29 mouse cellular contexts compared by ENCODE assay signal in genomic region chr14:121954608-121955007, GRCm38 (mm10). TPM values are rescaled to one million over a fixed set of nuclear protein-coding genes. Genes with fewer than 3 reads are reported as not detected.
A peak's percentile ranks its signal among the peaks of the same experiment; 100 is the strongest.
DNase-seq lines count a peak whose midpoint lies in the region; ATAC-seq and TF ChIP-seq lines count a peak whose summit lies in the region.
"Had no signal": no experiment of that assay in that cellular context is flagged by ENCODE, and none has a peak within 500 bp of the region (broad histone marks: within the 10 kb centered on the region; RNA-seq: fewer than 3 reads in every experiment).

No protein-coding gene starts in this region.

- WGBS in intestine, embryonic 14.5 days = 96% methylated on average over 12 of the region's 12 CpGs
- 94% methylated on average over 12 of the region's 12 CpGs for WGBS in intestine, postnatal 0 days
- 95% methylated on average over 12 of the region's 12 CpGs for WGBS in hindbrain, embryonic 10.5 days
- 97% methylated on average over 12 of the region's 12 CpGs for WGBS in kidney, adult 2 months

- H3K4me2 ChIP-seq in intestine, embryonic 14.5 days (ENCODE audit: low read length) = no peak overlapping the region
- H3K4me2 ChIP-seq in intestine, postnatal 0 days (replicated peaks; ENCODE audit: low read depth) = no peak overlapping the region
- H3K4me2 ChIP-seq: embryonic facial prominence, embryonic 15.5 days; forebrain, embryonic 15.5 days; hindbrain, embryonic 14.5 days; kidney, embryonic 15.5 days; limb, embryonic 12.5 days; liver, embryonic 11.5 days; midbrain, embryonic 11.5 days; neural tube, embryonic 12.5 days had no signal

- no peaks in the 10 kb centered on the region for H3K9me3 ChIP-seq in intestine, embryonic 14.5 days (ENCODE audit: control insufficient read depth, low read length)
- no peaks in the 10 kb centered on the region for H3K9me3 ChIP-seq in intestine, postnatal 0 days (ENCODE audit: control insufficient read depth)
- no peaks in the 10 kb centered on the region for H3K9me3 ChIP-seq in hindbrain, embryonic 10.5 days
- H3K9me3 ChIP-seq: embryonic facial prominence, embryonic 15.5 days; forebrain, embryonic 15.5 days; kidney, embryonic 15.5 days; limb, embryonic 12.5 days; neural tube, embryonic 12.5 days had no signal

- peak; percentile 42 for DNase-seq in intestine, embryonic 14.5 days (ENCODE audit: low spot score)
- DNase-seq in CD4-positive, CD25-positive, alpha-beta regulatory T cell, adult 2 months (ENCODE audit: low read depth, low spot score) = peak; percentile 81
- DNase-seq in T-cell, adult 2 months (ENCODE audit: low spot score) = peak; percentile 85
- DNase-seq in hindbrain, embryonic 10.5 days (ENCODE audit: low spot score) = no peak
- no peak for DNase-seq in kidney, adult 2 months
- DNase-seq: adrenal gland, postnatal 36 days; cerebellum, adult 9-10 months; gastrocnemius, postnatal 10 days; heart, adult 2 months; heart, postnatal 36 days; kidney, postnatal 4 days; liver, postnatal 0 days had no signal

- no peak overlapping the region for H3K4me3 ChIP-seq in intestine, embryonic 14.5 days (ENCODE audit: low read depth, low read length)
- H3K4me3 ChIP-seq in intestine, postnatal 0 days (ENCODE audit: low read depth, low read length) = no peak overlapping the region
- H3K4me3 ChIP-seq in hindbrain, embryonic 10.5 days = no peak overlapping the region
- no peak overlapping the region for H3K4me3 ChIP-seq in kidney, adult 2 months (ENCODE audit: insufficient read depth, low read depth, low read length)
- H3K4me3 ChIP-seq: embryonic facial prominence, embryonic 15.5 days; forebrain, embryonic 15.5 days; heart, adult 2 months; kidney, embryonic 15.5 days; limb, embryonic 12.5 days; neural tube, embryonic 12.5 days had no signal

- no peak overlapping the region for H3K9ac ChIP-seq in intestine, embryonic 14.5 days (ENCODE audit: low read length)
- H3K9ac ChIP-seq in intestine, postnatal 0 days (ENCODE audit: low read depth, low read length) = no peak overlapping the region
- H3K9ac ChIP-seq: embryonic facial prominence, embryonic 15.5 days; forebrain, embryonic 15.5 days; hindbrain, embryonic 14.5 days; kidney, embryonic 15.5 days; limb, embryonic 12.5 days; liver, postnatal 0 days; neural tube, embryonic 12.5 days had no signal

- no peak for ATAC-seq in intestine, embryonic 14.5 days (replicated peaks; ENCODE audit: low FRiP score, low TSS enrichment, low read depth)
- no peak for ATAC-seq in intestine, postnatal 0 days
- ATAC-seq in monocyte, adult 5-6 weeks (replicated peaks; ENCODE audit: insufficient number of reproducible peaks, low FRiP score, low TSS enrichment, poor library complexity, severe bottlenecking) = 0 out of 2 replicates have a peak, but pooled peaks have one; percentile 30
- no peak for ATAC-seq in granulocyte monocyte progenitor cell, adult 5-6 weeks (replicated peaks; ENCODE audit: poor library complexity, severe bottlenecking)
- ATAC-seq: forebrain, embryonic 15.5 days; intestine, embryonic 16.5 days; liver, postnatal 0 days; lung, postnatal 0 days had no signal

- H3K36me3 ChIP-seq in intestine, embryonic 14.5 days (ENCODE audit: control insufficient read depth, insufficient read depth, low read length) = 0 out of 2 replicates have a peak, but pooled peaks cover 9% of the 10 kb centered on the region
- H3K36me3 ChIP-seq in intestine, postnatal 0 days (ENCODE audit: control insufficient read depth, insufficient read depth) = no peaks in the 10 kb centered on the region
- peaks cover 13% of the 10 kb centered on the region for H3K36me3 ChIP-seq in hindbrain, embryonic 10.5 days
- no peaks in the 10 kb centered on the region for H3K36me3 ChIP-seq in kidney, adult 2 months (ENCODE audit: control insufficient read depth, insufficient read depth, low read length)
- H3K36me3 ChIP-seq: forebrain, embryonic 15.5 days; neural tube, embryonic 12.5 days had no signal

- H3K27me3 ChIP-seq in intestine, embryonic 14.5 days (replicated peaks; ENCODE audit: control insufficient read depth, insufficient read depth, low read length) = no peaks in the 10 kb centered on the region
- H3K27me3 ChIP-seq in intestine, postnatal 0 days (replicated peaks; ENCODE audit: control insufficient read depth, insufficient read depth, low read length) = no peaks in the 10 kb centered on the region
- H3K27me3 ChIP-seq in hindbrain, embryonic 10.5 days (ENCODE audit: insufficient read depth, poor library complexity, severe bottlenecking) = no peaks in the 10 kb centered on the region
- H3K27me3 ChIP-seq in kidney, adult 2 months (replicated peaks; ENCODE audit: control insufficient read depth, insufficient read depth, low read length) = no peaks in the 10 kb centered on the region
- H3K27me3 ChIP-seq: embryonic facial prominence, embryonic 15.5 days; forebrain, embryonic 15.5 days; kidney, embryonic 15.5 days; limb, embryonic 12.5 days; neural tube, embryonic 12.5 days had no signal

- TF ChIP-seq POLR2A in kidney, adult 2 months (IDR thresholded peaks at IDR 0.05; ENCODE audit: low read depth, low read length) = no peak

- H3K27ac ChIP-seq in intestine, embryonic 14.5 days (ENCODE audit: low read depth) = no peak overlapping the region
- no peak overlapping the region for H3K27ac ChIP-seq in intestine, postnatal 0 days (ENCODE audit: low read depth, low read length)
- no peak overlapping the region for H3K27ac ChIP-seq in hindbrain, embryonic 10.5 days
- H3K27ac ChIP-seq in kidney, adult 2 months (ENCODE audit: insufficient read depth, low read depth, low read length) = no peak overlapping the region
- H3K27ac ChIP-seq: embryonic facial prominence, embryonic 15.5 days; forebrain, embryonic 15.5 days; heart, adult 2 months; hindbrain, embryonic 14.5 days; kidney, embryonic 15.5 days; limb, embryonic 12.5 days; neural tube, embryonic 12.5 days; stomach, postnatal 0 days had no signal

- H3K4me1 ChIP-seq in intestine, embryonic 14.5 days (replicated peaks; ENCODE audit: control insufficient read depth, insufficient read depth, low read length) = peaks cover 4% of the 10 kb centered on the region; the same call in 1 of the 2 replicates
- H3K4me1 ChIP-seq in intestine, postnatal 0 days (replicated peaks; ENCODE audit: control insufficient read depth, insufficient read depth, low read length) = no peaks in the 10 kb centered on the region
- H3K4me1 ChIP-seq in hindbrain, embryonic 10.5 days (replicated peaks) = no peaks in the 10 kb centered on the region
- H3K4me1 ChIP-seq in kidney, adult 2 months (ENCODE audit: control insufficient read depth, insufficient read depth, low read length) = no peaks in the 10 kb centered on the region
- H3K4me1 ChIP-seq: embryonic facial prominence, embryonic 15.5 days; forebrain, embryonic 15.5 days; limb, embryonic 12.5 days; neural tube, embryonic 12.5 days had no signal

- TF ChIP-seq CTCF in intestine, postnatal 0 days (IDR thresholded peaks at IDR 0.05; ENCODE audit: low read depth) = no peak
- no peak for TF ChIP-seq CTCF in kidney, adult 2 months (conservative IDR thresholded peaks at IDR 0.05; ENCODE audit: insufficient read depth, insufficient read length, low read depth, low read length)

RNA-seq across cellular contexts. Expression of gene Gpr183, which starts 10.4 kb away (rescaled TPM):
- polyA plus RNA-seq in intestine, embryonic 14.5 days (2014; fragmentation: Nextera tagmentation; extraction: Ambion mirVana) = 3.4 and 4.7 TPM in 2 replicates
- 1.5 and 1.6 TPM in 2 replicates for polyA plus RNA-seq in intestine, postnatal 0 days (2015; fragmentation: Nextera tagmentation; extraction: Ambion mirVana)
- 14.6 to 34.3 TPM (median 25.6 TPM) in 3 replicates for total RNA-seq in monocyte, adult 5-6 weeks (2017)
- 2.0 and 2.4 TPM in 2 replicates for polyA plus RNA-seq in hindbrain, embryonic 10.5 days (2016; fragmentation: Nextera tagmentation; extraction: Ambion mirVana)
- 3.2 and 3.3 TPM in 2 replicates for total RNA-seq in granulocyte monocyte progenitor cell, adult 5-6 weeks (2014; fragmentation: Nextera tagmentation)
- total RNA-seq in granulocyte monocyte progenitor cell, adult 5-6 weeks (2017) = 3.4 and 3.7 TPM in 2 replicates
- polyA plus RNA-seq in kidney, adult 2 months (2012; rRNA removed) = 0.65 and 1.7 TPM in 2 replicates

RNA-seq across cellular contexts. Expression of gene Gpr18, which starts 39.0 kb away (rescaled TPM):
- 0.23 and 0.62 TPM in 2 replicates for polyA plus RNA-seq in intestine, embryonic 14.5 days (2014; fragmentation: Nextera tagmentation; extraction: Ambion mirVana)
- 0.10 and 0.13 TPM in 2 replicates for polyA plus RNA-seq in intestine, postnatal 0 days (2015; fragmentation: Nextera tagmentation; extraction: Ambion mirVana)
- 31.4 to 45.9 TPM (median 34.6 TPM) in 3 replicates for total RNA-seq in monocyte, adult 5-6 weeks (2017)
- 0.20 and 0.21 TPM in 2 replicates for polyA plus RNA-seq in hindbrain, embryonic 10.5 days (2016; fragmentation: Nextera tagmentation; extraction: Ambion mirVana)
- total RNA-seq in granulocyte monocyte progenitor cell, adult 5-6 weeks (2014; fragmentation: Nextera tagmentation) = 0.60 and 3.1 TPM in 2 replicates
- total RNA-seq in granulocyte monocyte progenitor cell, adult 5-6 weeks (2017) = 0.43 TPM in 1 of 2 replicates, not detected in the other
- 0.83 and 3.5 TPM in 2 replicates for polyA plus RNA-seq in kidney, adult 2 months (2012; rRNA removed)
- total RNA-seq: gastrocnemius, postnatal 10 days; layer of hippocampus, postnatal 10 days; left cerebral cortex, postnatal 14 days had no signal
- polyA plus RNA-seq: heart, embryonic 14.5 days; hindbrain, embryonic 14.5 days; liver, embryonic 11.5 days had no signal

Comparison
In these comparisons a context has a peak if more than half of its experiments do, and no peak if none do; other contexts are left out.
1. DNase-seq: peak in intestine, embryonic 14.5 days (single experiment), CD4-positive, CD25-positive, alpha-beta regulatory T cell, adult 2 months (single experiment) and T-cell, adult 2 months (single experiment); none in hindbrain, embryonic 10.5 days (single experiment) and kidney, adult 2 months (single experiment).